Mouse (Mus musculus): ENCODE data around the gene Heg1. TPM values are rescaled to one million over a fixed set of nuclear protein-coding genes. Genes with fewer than 3 reads are reported as not detected.

Heg1 gene
- polyA plus RNA-seq, 1 experiment from 2014 or later: 9.4 TPM

- Histone ChIP-seq H3K4me3 (ENCODE audit: low read depth, low read length) (no peak overlapping the region), H3K36me3 (ENCODE audit: control insufficient read depth, insufficient read depth, low read length) (no peaks in the 10 kb centered on the region), H3K4me1 (ENCODE audit: control insufficient read depth, insufficient read depth, low read length) (no peaks in the 10 kb centered on the region), H3K4me2 (ENCODE audit: low read length) (no peak overlapping the region), H3K27ac (ENCODE audit: low read length) (no peak overlapping the region), H3K27me3 (ENCODE audit: control insufficient read depth, insufficient read depth, low read depth, low read length) (no peaks in the 10 kb centered on the region), H3K9ac (ENCODE audit: low read depth, low read length) (no peak overlapping the region), H3K9me3 (replicated peaks; ENCODE audit: control insufficient read depth, low read length, poor library complexity, severe bottlenecking) (no peaks in the 10 kb centered on the region)
- WGBS: 70% methylated on average over 3 of the region's 3 CpGs
- no peak for ATAC-seq
Observed at GRCm38 (mm10) chr16:33682651-33683050, 1.5 kb upstream of the Heg1 start.

GRCm38 (mm10) chr16:33683206-33684161 is 686 bp upstream of the Heg1 start:
- H3K4me1 ChIP-seq (ENCODE audit: control insufficient read depth, insufficient read depth, low read length): no peaks in the 10 kb centered on the region; the same call in 1 of the 2 replicates
- no peak overlapping the region; the same call in 1 of the 2 replicates for H3K9ac ChIP-seq (ENCODE audit: low read depth, low read length)
- peak overlapping the region; percentile 69 for H3K4me3 ChIP-seq (ENCODE audit: low read depth, low read length)
- H3K27ac ChIP-seq (ENCODE audit: low read length): peak overlapping the region; percentile 20; the same call in 1 of the 2 replicates
- ATAC-seq: 0 out of 2 replicates have a peak, but pooled peaks have one; percentile 16
- H3K4me2 ChIP-seq (ENCODE audit: low read length): peak overlapping the region; percentile 81
- H3K9me3 ChIP-seq (replicated peaks; ENCODE audit: control insufficient read depth, low read length, poor library complexity, severe bottlenecking): no peaks in the 10 kb centered on the region
- H3K36me3 ChIP-seq (ENCODE audit: control insufficient read depth, insufficient read depth, low read length): no peaks in the 10 kb centered on the region
- no peaks in the 10 kb centered on the region for H3K27me3 ChIP-seq (ENCODE audit: control insufficient read depth, insufficient read depth, low read depth, low read length)
- 62% methylated on average over 13 of the region's 13 CpGs for WGBS

- Histone ChIP-seq H3K4me3 (ENCODE audit: low read depth, low read length) (peak overlapping the region; percentile 69), H3K4me1 (ENCODE audit: control insufficient read depth, insufficient read depth, low read length) (no peaks in the 10 kb centered on the region; the same call in 1 of the 2 replicates), H3K9me3 (replicated peaks; ENCODE audit: control insufficient read depth, low read length, poor library complexity, severe bottlenecking) (no peaks in the 10 kb centered on the region)
Observed at GRCm38 (mm10) chr16:33684703-33685701, 832 bp downstream of the Heg1 start.

GRCm38 (mm10) chr16:33686056-33686455 is 1.9 kb downstream of the Heg1 start:
- no peak overlapping the region; the same call in 1 of the 2 replicates for H3K4me3 ChIP-seq (ENCODE audit: low read depth, low read length)
- no peaks in the 10 kb centered on the region; the same call in 1 of the 2 replicates for H3K4me1 ChIP-seq (ENCODE audit: control insufficient read depth, insufficient read depth, low read length)
- no peaks in the 10 kb centered on the region for H3K27me3 ChIP-seq (ENCODE audit: control insufficient read depth, insufficient read depth, low read depth, low read length)
- H3K4me2 ChIP-seq (ENCODE audit: low read length): peak overlapping the region; percentile 81
- no peak overlapping the region for H3K9ac ChIP-seq (ENCODE audit: low read depth, low read length)
- WGBS: 61% methylated on average over 1 of the region's 1 CpGs
- no peak for ATAC-seq
- H3K9me3 ChIP-seq (replicated peaks; ENCODE audit: control insufficient read depth, low read length, poor library complexity, severe bottlenecking): no peaks in the 10 kb centered on the region
- no peaks in the 10 kb centered on the region for H3K36me3 ChIP-seq (ENCODE audit: control insufficient read depth, insufficient read depth, low read length)
- no peak overlapping the region for H3K27ac ChIP-seq (ENCODE audit: low read length)

More at GRCm38 (mm10) chr16:33684703-33685701, 832 bp downstream of the Heg1 start:
- H3K4me2 ChIP-seq (ENCODE audit: low read length): peak overlapping the region; percentile 81
- H3K36me3 ChIP-seq (ENCODE audit: control insufficient read depth, insufficient read depth, low read length): no peaks in the 10 kb centered on the region
- WGBS: under 1% methylated on average over 45 of the region's 46 CpGs
- H3K27ac ChIP-seq (ENCODE audit: low read length): peak overlapping the region; percentile 17
- H3K9ac ChIP-seq (ENCODE audit: low read depth, low read length): peak overlapping the region; percentile 78
- no peaks in the 10 kb centered on the region for H3K27me3 ChIP-seq (ENCODE audit: control insufficient read depth, insufficient read depth, low read depth, low read length)
- ATAC-seq: no peak; the same call in none of the 2 replicates

GRCm38 (mm10) chr16:33687724-33688123 is 3.6 kb downstream of the Heg1 start:
- peak overlapping the region; percentile 81 for H3K4me2 ChIP-seq (ENCODE audit: low read length)
- H3K4me1 ChIP-seq (ENCODE audit: control insufficient read depth, insufficient read depth, low read length): no peaks in the 10 kb centered on the region; the same call in 1 of the 2 replicates
- H3K36me3 ChIP-seq (ENCODE audit: control insufficient read depth, insufficient read depth, low read length): no peaks in the 10 kb centered on the region
- WGBS: 66% methylated on average over 3 of the region's 3 CpGs
- no peak overlapping the region for H3K4me3 ChIP-seq (ENCODE audit: low read depth, low read length)
- no peak overlapping the region for H3K9ac ChIP-seq (ENCODE audit: low read depth, low read length)
- no peaks in the 10 kb centered on the region for H3K27me3 ChIP-seq (ENCODE audit: control insufficient read depth, insufficient read depth, low read depth, low read length)
- no peaks in the 10 kb centered on the region for H3K9me3 ChIP-seq (replicated peaks; ENCODE audit: control insufficient read depth, low read length, poor library complexity, severe bottlenecking)
- ATAC-seq: no peak
- H3K27ac ChIP-seq (ENCODE audit: low read length): no peak overlapping the region

GRCm38 (mm10) chr16:33690975-33691747 is 7.0 kb downstream of the Heg1 start:
- Histone ChIP-seq H3K4me3 (ENCODE audit: low read depth, low read length) (no peak overlapping the region), H3K4me1 (ENCODE audit: control insufficient read depth, insufficient read depth, low read length) (no peaks in the 10 kb centered on the region; the same call in 1 of the 2 replicates), H3K36me3 (ENCODE audit: control insufficient read depth, insufficient read depth, low read length) (no peaks in the 10 kb centered on the region), H3K9me3 (replicated peaks; ENCODE audit: control insufficient read depth, low read length, poor library complexity, severe bottlenecking) (no peaks in the 10 kb centered on the region), H3K27me3 (ENCODE audit: control insufficient read depth, insufficient read depth, low read depth, low read length) (no peaks in the 10 kb centered on the region), H3K4me2 (ENCODE audit: low read length) (no peak overlapping the region), H3K27ac (ENCODE audit: low read length) (0 out of 2 replicates have a peak overlapping the region, but pooled peaks have one; percentile 12), H3K9ac (ENCODE audit: low read depth, low read length) (no peak overlapping the region)
- ATAC-seq: no peak
- 83% methylated on average over 6 of the region's 6 CpGs for WGBS

- Histone ChIP-seq H3K27me3 (ENCODE audit: control insufficient read depth, insufficient read depth, low read depth, low read length) (no peaks in the 10 kb centered on the region), H3K4me3 (ENCODE audit: low read depth, low read length) (no peak overlapping the region), H3K36me3 (ENCODE audit: control insufficient read depth, insufficient read depth, low read length) (no peaks in the 10 kb centered on the region), H3K4me2 (ENCODE audit: low read length) (no peak overlapping the region), H3K4me1 (ENCODE audit: control insufficient read depth, insufficient read depth, low read length) (no peaks in the 10 kb centered on the region; the same call in 1 of the 2 replicates), H3K9me3 (replicated peaks; ENCODE audit: control insufficient read depth, low read length, poor library complexity, severe bottlenecking) (no peaks in the 10 kb centered on the region), H3K27ac (ENCODE audit: low read length) (no peak overlapping the region), H3K9ac (ENCODE audit: low read depth, low read length) (no peak overlapping the region)
- ATAC-seq: no peak
- WGBS: 84% methylated on average over 1 of the region's 1 CpGs
Observed at GRCm38 (mm10) chr16:33693553-33693952, 9.4 kb downstream of the Heg1 start.
